Mouse (Mus musculus): ENCODE results near the gene Pigz. TPM values are rescaled to one million over a fixed set of nuclear protein-coding genes. Genes with fewer than 3 reads are reported as not detected.

Gene Pigz
- total and polyA plus RNA-seq, 3 experiments, result 0.23 to 0.28 TPM; not detected in 1

GRCm38 (mm10) chr16:31932840-31933697 is 582 bp upstream of the Pigz start (continued):
- TF ChIP-seq MEF2A (IDR thresholded peaks at IDR 0.05; ENCODE audit: extremely low read depth, insufficient replicate concordance, low read depth, low read length, poor library complexity, severe bottlenecking), result no peak
- TF ChIP-seq ZC3H11A (IDR thresholded peaks at IDR 0.05; ENCODE audit: low read depth, low read length), result peak; percentile 47; the same call in 1 of the 2 replicates
- TF ChIP-seq ELF1 (IDR thresholded peaks at IDR 0.05; ENCODE audit: low read depth, low read length), result 0 out of 2 replicates have a peak, but pooled peaks have one; percentile 45
- TF ChIP-seq RCOR1 (IDR thresholded peaks at IDR 0.05; ENCODE audit: low read depth, low read length), result 0 out of 2 replicates have a peak, but pooled peaks have one; percentile 32
- no peak for TF ChIP-seq MAFK (IDR thresholded peaks at IDR 0.05; ENCODE audit: borderline replicate concordance, low read depth, low read length)
- TF ChIP-seq MYC (IDR thresholded peaks at IDR 0.05; ENCODE audit: low read depth, low read length), result peak; percentile 83
- TF ChIP-seq E2F4 (IDR thresholded peaks at IDR 0.05; ENCODE audit: borderline replicate concordance, low read depth, low read length), result 0 out of 2 replicates have a peak, but pooled peaks have one; percentile 42
- TF ChIP-seq ZKSCAN1 (IDR thresholded peaks at IDR 0.05; ENCODE audit: low read depth, low read length), result 0 out of 2 replicates have a peak, but pooled peaks have one; percentile 31
- TF ChIP-seq EP300 (IDR thresholded peaks at IDR 0.05; ENCODE audit: low read depth in 1 of 2, low read length in 2 of 2), result 0 out of 4 replicates have a peak, but pooled peaks of 1 of the 2 experiments have one; percentile 18
- TF ChIP-seq KAT2A (conservative IDR thresholded peaks at IDR 0.05; ENCODE audit: low read depth, low read length), result no peak; the same call in 1 of the 2 replicates
- no peak for TF ChIP-seq UBTF (IDR thresholded peaks at IDR 0.05; ENCODE audit: borderline replicate concordance, insufficient read depth, low read depth, low read length)
- peak; percentile 75 for TF ChIP-seq SIN3A (IDR thresholded peaks at IDR 0.05; ENCODE audit: low read length)
- peak; percentile 39 for TF ChIP-seq ZNF384 (IDR thresholded peaks at IDR 0.05; ENCODE audit: low read depth, low read length)

GRCm38 (mm10) chr16:31934550-31935010 is 929 bp downstream of the Pigz start:
- TF ChIP-seq TBP (IDR thresholded peaks at IDR 0.05; ENCODE audit: low read depth, low read length) (no peak), ETS1 (IDR thresholded peaks at IDR 0.05; ENCODE audit: low read depth, low read length) (no peak), POLR2AphosphoS2 (IDR thresholded peaks at IDR 0.05; ENCODE audit: low read length) (no peak), NELFE (IDR thresholded peaks at IDR 0.05; ENCODE audit: low read depth, low read length) (no peak), POLR2A (IDR thresholded peaks at IDR 0.05; ENCODE audit: control insufficient read depth in 1 of 2, insufficient read depth in 1 of 2, low read depth in 1 of 2, low read length in 2 of 2, poor library complexity in 1 of 2) (no peak), RCOR1 (IDR thresholded peaks at IDR 0.05; ENCODE audit: low read depth, low read length) (no peak)
- H3K4me1 ChIP-seq (ENCODE audit: control insufficient read depth in 1 of 2, insufficient read depth in 2 of 2, low read length in 2 of 2), result peaks cover 0 to 6% of the 10 kb centered on the region in 2 experiments; a peak in 1 of 4 replicates
- H3K9ac ChIP-seq (ENCODE audit: control insufficient read depth, low read depth, low read length, poor library complexity, severe bottlenecking), result no peak overlapping the region
- no peaks in the 10 kb centered on the region for H3K27me3 ChIP-seq (ENCODE audit: control insufficient read depth in 1 of 2, insufficient read depth in 2 of 2, low read length in 2 of 2)
- no peaks in the 10 kb centered on the region for H3K36me3 ChIP-seq (ENCODE audit: control insufficient read depth in 1 of 2, insufficient read depth in 2 of 2, low read length in 2 of 2)
- H3K9me3 ChIP-seq (replicated peaks; ENCODE audit: insufficient read depth, low read length), result no peaks in the 10 kb centered on the region
- H3K27ac ChIP-seq (ENCODE audit: control insufficient read depth, low read depth, low read length), result no peak overlapping the region
- no peak overlapping the region for H3K4me3 ChIP-seq (ENCODE audit: control insufficient read depth in 1 of 2, insufficient read depth in 1 of 2, low read depth in 2 of 2, low read length in 2 of 2)
- no peak for DNase-seq (ENCODE audit: low read depth, low spot score)
- no peaks in the 10 kb centered on the region for H3K79me2 ChIP-seq (ENCODE audit: control insufficient read depth, insufficient read depth, low read length, poor library complexity)

All from MEL (cell line).